Mouse (Mus musculus) right cerebral cortex, postnatal 10 days (tissue): ENCODE measurements around the gene Sqor.

Experiments
- DNase-seq, 2 experiments: peaks; one replicate each; pipeline ENCODE4 v3.0.0; 2021; ENCODE audit warnings: low spot score in 2 of 2

Sqor gene

DNA sequence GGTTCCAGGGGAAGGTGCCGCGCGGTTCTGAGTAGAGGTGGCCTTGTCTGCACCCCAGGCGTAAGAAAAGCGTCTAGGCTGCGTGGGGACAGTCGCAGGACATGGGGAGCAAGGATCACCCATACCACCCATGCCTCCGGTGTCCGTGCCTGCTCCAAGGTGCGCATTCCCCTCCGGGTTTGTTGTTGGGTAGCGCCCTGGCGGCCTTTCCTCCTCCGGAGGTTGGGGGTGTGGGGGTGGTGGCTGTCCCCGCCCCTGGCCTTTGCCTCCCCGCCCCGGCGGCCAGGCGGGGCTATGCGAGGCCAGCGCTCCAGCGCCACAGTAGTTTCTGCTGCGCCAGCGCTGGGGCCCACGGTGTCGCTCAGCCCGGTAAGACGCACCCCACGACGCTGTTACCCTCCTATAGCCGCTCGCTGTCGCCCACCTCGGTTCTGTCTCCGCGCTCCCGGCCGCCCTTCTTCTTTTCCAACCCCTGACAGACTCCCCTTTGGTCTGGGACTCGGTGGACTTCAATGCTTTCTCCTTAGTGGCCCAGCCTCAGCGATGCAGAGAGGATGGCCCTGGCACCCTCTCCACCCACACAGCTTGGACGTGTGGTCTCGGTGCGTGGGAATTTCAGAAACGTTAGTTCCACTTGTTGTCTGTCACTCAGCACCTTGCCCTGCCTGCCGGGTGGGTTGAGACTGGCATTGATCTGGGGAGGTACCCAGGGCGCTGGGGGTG, at the start of gene Sqor:
TSS of gene Sqor (plus strand) at position 167 of the 723 bp plus-strand sequence.
- peak; percentile 35 to 48 for DNase-seq

DNA sequence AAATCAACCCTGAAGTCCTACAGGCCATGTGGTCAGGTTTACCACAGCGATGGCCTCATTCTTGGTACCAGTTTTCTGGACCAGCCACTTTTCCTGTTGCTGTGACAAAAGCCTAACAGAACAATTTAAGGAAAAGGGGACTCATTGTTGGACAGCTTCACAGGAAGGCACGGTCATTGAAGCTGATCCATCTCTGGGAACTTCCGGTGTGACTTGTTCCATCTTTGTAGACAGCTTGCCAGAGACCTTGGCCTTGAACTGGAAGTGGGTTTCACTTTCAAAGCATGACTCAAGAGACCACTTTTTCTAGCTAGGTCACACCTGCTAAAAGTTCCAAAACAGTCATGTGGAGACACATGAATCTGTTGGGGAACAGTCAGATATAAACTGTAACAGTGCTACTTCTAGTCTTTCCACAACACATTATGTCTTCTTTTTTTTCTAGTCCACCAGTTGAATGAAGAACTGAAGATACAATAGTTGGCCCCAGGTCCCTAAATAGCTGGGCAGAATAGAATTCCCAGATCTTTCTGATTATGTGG, 48.7 kb upstream of the Sqor start:
- no peak for DNase-seq

DNA sequence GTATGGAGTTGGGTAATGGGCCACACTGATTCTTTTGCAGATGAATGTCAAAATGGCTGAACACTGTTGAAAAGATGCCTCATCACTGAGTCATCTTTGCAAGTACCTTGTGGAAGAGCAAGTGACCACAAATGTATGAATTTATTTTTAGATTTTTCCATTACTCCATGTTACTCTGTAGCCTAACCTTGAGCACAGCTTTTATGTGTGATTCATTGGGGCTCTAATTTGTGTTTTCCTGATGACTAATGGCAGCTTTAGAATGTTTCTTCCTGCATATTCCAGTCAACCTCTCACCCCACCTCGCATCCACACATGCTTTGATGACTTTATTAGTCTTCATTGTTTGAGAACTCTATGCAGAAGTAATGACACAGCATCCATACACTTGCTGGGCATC, 45.8 kb upstream of the Sqor start:
- no peak for DNase-seq

DNA sequence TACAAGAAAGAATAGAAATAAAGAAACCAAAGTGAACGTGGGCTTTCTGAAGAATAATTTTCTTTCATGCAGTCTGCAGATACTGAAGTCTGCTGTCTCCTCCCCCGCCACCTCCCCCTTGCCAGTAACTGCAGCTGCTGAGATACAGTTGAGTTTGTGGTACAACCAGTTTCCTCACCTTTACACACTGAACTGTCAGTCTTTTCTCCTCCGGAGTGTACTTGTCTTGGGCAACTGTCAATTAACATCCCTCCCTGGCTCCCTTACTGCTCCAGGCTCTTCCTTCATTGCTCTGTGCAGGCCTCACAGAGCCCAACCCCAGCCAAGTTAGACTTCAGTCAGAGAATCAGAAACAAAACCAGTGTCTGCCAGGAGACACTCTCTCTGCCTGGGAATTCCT, 44.5 kb upstream of the Sqor start:
- no peak for DNase-seq

DNA sequence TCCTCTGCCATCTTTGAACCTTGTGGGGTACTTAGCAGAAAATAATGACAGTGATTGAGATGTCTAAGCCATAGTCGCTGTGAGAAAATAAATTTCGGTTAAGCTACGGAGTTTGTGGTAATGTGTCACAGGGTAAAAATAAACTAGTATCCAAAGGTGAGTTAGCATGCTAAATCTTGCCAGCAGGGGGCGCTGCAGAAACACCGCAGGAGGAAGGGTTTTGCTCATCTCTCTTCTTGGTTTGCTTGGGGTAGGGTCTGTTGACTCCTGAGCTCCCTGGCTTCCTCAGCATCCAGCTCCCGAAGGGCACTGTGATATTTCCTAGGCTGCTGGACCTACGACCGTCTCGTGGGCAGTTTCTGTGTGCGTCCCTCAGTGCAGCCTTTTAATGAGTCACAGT, 39.4 kb upstream of the Sqor start:
- no peak for DNase-seq

DNA sequence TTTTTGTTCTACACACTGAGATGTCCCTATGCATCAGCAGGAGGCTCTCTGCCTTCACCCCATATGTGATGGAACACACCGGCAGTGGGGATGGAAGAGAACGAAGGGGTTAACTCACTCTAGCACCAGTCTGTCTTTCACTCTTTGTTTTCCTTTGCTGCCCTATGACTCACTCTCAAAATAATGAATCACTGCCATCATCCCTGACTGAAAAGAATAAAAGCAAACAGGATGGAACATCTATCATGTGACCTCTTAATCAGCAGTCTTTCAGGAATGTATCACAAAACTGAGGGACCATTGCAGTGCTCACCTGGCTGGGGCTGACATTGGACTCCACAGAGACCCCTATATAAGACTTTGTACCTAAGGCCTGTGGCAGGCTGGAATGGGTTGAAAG, 33.6 kb upstream of the Sqor start:
- DNase-seq = no peak

DNA sequence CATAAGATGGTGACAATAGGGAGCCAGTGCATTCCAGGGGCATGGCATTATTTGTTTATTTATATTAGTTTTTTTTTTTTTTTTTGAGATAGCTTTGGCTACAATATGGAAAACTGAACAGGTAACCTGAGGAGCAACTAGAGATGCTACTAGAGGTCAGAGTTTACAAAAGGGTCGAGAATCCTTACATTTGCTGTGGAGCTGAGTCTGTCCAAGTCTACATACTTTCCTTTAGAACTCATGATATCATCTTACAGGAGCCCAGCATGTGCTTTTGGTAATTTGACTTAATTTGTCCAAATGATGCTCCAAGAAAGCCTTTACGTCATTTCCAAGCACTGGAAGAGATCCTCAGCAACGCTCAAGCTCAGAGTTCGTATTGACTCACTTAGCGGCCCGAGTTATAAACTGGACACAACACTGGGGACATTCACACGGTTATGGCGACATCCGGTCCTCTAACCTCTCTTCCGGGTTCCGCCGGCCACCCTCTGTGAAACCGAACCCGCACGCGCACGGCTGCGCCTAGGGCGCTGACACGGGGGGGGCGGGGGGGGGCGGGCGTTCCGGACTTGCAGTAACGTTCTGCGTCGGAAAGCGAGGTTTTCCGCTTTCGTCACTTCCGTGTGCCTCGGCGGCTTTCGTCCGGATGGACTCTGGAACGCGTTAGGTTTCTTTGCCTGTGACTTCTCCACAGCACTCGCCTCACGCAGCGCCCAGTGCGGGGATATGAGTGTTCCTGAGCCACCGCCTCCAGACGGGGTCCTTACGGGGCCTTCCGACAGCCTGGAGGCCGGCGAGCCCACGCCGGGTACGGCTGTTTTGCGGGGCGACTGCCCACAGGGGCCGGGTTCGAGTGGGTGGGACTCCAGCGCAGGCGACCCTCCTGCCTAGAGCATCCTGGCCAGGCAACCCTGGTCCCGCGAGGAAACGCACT, 26.9 kb upstream of the Sqor start, which contains the start of gene Bloc1s6:
TSS of gene Bloc1s6 (plus strand) at position 610 of the 937 bp plus-strand sequence.
- DNase-seq = peak; percentile 96

DNA sequence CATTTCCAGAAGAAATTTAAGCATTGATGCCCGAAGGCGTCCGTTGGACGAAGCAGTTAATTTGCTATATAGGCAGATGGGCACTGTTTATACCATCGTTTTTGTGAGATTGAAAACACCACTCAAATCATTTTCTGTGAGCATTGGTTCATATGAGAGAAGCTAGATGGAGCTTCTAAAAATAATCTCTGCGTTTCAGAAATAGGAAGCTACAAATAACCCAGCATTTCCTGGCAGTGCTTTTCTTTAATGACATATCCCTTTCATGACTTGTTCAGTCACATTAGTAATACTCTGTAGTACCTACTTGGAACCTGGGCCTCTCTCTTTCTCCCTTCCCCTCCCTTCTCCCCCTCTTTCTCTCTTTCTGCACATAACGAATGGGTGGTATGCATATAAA, 26.0 kb upstream of the Sqor start:
- no peak for DNase-seq

DNA sequence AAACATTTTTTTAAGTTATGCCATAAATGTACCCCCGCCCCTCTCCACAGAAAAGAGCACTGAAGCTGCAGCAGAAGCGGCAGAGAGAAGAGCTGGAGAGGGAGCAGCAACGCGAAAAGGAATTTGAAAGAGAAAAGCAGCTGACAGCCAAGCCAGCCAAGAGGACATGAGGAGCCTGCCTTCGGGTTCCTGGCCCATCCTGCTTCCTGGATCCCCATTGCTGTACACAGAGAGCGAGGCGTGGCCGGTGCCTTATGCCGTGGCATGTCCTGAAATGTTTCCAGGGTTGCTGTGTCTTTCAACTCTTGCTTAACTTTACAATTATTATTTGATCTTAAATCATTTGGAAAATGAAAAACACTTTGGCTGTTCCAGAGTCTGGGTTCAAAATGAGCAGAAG, 18.6 kb upstream of the Sqor start:
- DNase-seq = no peak

DNA sequence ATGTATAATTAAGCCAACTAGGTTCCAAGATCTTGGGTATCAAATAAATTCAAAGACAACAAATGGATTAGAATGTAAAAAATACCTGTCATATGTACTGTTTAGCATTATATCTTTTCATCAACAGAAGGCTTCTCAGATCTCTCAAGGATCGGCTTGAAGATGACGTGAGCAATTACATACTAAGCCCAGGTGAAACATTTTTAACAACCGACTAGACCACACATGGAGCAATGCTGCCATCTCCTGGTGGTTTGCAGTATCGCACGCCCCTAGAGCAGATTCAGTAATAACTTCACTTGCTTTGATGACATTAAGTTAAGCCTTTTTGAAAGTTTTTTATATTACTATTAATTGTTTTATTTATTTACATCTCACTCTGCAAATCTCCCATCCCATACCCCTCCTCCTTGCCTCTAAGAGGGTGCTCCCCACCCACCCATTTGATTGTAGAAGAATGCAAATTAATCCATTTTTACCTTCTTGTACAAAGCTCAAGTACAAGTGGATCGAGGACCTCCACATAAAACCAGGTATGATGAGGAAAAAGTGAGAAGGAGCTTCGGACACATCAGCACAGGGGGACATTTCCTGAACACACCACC, 11.2 kb upstream of the Sqor start:
- peak; percentile 57 to 70 for DNase-seq

DNA sequence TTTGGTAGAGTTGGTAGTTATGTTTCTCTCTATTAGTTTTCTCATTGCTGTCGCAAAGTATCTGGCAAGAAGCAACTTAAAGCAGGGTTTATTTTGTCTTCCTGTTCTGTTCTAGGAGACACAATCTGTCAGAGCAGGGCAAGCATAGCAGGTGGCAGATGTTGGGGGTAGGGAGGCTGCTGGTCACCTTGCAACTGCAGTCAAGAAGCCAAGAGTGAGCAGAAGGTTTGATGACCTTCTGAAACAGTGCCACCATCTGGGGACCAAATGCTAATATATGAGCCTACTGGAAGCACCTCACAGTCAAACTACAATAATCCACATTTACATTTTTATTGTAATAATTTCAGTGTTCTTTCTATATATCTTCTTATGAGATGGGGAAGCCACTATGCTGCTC, 5.2 kb upstream of the Sqor start:
- DNase-seq = no peak

DNA sequence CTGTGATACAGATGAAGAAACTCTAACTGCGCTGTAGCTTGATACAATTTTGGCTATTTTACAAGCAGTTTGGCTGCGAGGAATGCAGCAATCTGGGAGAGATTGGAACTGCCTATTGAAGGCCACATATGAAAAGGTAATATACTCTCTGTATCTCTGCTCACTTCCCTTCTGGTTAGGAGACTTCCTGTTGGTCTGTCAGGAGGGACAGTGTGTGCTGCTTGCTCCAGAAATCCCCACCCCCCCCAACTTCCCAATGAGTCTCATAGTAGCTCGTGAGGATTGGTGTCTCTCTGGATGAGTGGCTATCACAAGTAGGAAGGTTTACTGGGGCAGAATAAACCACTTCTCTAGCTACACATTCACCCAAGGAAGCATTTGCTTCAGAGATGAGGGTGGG, 2.0 kb upstream of the Sqor start:
- no peak for DNase-seq

DNA sequence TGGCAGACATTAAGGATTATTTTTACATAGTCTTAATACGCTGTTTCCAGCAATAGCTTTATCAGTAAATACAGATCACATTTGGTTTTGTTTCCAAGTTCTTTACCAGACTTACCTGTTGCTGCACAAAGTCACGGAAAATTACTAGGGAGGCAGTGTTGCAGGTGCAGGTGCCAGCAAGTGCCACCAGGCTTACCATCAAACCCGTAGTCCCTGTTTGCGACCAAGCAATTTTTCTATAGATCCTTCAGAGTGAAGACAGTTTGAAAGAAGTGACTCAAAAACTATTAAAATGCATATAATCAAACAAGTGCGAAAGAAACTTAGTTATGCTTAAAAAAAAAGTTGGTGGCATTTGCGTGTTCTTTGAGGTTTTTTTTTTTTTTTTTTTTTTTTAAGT, 511 bp upstream of the Sqor start:
- DNase-seq = no peak

DNA sequence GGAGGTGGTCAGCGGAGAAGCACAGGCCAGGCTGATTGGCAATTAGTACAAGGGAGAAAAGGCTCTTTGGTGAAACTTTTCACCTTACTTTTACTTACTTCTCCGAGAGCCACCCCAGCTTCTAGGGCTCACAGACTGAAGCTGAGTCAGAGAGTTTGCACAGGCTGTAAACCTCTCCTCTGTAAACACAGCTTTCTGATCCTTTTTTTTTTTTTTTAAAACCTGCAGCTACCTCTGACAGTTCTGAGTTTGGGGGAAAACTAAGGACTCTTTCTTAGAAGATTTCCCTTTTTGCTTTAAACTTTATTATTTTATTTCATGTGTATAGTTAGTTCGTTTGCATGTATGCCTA, 733 bp downstream of the Sqor start:
- DNase-seq = no peak

DNA sequence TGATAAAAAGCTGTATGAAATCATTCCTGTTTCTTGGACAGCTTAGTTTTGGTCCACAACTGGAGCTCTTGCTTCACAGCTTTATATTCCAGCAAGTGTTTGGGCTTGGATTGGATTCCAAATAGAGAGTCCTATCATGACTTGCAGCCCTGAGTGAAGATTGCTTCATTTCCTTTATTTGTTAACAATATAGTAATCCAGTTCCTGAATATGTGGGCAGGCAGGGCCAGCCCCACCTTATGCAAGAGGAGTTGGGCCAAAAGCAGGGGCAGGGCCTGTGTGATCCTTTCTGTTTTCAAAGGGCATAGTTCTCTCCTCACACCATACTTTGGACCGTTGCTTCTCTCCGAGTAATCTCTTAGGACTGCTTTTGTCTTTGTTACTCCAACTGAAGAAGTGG, 6.0 kb downstream of the Sqor start:
- no peak for DNase-seq

DNA sequence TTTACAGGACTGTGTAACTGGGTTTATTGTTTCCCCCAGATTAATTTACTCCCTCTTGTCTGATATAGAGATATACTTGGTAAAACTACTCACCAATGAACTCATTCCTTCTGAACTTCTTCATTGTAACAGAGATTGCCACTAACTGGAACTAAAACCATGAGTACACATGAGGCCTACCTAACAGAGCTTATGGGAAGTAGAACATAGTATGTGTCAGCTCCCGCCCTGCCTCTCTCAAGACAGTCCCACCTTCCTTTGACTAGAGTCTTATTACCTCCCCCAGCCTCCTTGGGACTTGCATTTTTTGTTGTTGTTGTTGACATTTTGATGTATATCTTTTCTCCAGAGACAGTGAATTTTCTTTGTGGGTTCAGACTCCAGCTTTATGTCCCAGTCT, 7.9 kb downstream of the Sqor start:
- no peak for DNase-seq

DNA sequence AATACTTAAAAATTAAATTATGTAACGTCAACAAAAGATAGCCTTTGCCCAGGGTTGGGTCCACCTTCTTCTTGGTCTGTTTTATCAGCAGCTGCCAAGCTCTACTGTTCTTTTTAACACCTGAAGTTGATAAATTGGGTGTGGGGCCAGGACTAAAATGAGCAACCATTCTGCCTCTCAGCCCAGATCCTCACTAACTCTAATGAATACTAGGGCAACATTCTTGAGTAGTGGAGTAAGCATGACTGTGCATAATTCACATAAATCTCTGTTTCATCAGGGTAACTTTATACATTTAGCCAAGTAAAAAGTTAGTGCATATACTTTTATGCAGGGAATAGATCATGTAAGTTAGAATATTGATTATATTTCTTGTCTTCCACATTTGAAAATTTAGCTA, 10.5 kb downstream of the Sqor start:
- no peak for DNase-seq

DNA sequence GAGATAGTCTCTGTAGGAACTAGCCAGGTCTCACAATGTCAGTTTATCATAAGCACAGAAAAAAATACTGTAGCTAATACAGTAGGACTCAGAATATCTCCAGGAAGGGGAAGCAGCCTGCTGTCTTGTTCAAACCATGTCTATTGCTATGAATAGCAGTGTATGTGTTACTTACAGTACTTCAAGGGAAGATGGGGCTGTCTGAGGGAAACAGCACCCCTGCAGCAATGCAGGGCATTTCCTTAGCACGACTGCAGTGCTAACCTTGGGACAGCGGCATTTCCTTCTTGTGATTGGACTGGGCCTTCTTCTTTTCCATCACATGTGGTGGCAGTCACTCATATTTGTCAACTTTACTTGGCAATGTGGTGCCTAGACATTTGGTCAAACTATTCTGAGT, 11.8 kb downstream of the Sqor start:
- DNase-seq = peak; percentile 31 to 56

DNA sequence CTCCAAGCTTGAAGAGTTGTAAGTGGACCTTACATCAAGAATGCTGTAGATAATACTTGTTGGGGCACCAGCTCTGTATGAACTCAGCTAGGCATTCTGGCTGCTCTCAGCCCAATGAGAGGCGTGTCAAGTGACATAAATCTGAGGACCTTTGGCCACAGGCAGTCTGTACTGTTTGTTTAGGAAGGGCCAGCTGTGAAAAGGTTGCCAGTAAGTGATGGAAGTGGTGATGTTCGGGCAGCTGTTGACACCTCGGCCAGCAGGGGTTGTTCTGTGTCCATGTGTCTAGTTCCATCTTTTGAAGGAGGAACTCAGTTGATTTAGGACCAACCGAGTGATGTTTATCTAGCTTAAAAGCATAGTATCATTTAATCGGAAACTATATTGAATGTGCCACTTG, 14.9 kb downstream of the Sqor start:
- DNase-seq = no peak

DNA sequence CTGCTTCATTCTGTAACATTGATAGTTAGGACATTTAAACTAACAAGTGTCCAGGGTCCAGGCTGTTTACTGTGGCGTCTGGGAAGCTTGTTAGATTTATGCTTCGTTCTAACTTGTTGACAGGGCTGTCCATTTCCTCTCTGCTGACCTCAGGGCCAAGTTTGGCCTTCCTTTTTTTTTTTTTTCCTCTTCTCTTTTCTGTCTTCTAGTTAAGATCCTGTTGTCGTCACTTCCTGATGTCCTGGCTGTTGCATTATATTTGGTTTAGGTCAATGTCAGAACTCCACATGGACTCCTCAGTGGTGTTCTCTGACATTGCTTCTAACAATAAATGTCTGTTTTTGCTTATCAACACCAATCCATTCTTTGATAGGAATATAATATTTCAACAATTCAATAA, 15.4 kb downstream of the Sqor start:
- DNase-seq = no peak

DNA sequence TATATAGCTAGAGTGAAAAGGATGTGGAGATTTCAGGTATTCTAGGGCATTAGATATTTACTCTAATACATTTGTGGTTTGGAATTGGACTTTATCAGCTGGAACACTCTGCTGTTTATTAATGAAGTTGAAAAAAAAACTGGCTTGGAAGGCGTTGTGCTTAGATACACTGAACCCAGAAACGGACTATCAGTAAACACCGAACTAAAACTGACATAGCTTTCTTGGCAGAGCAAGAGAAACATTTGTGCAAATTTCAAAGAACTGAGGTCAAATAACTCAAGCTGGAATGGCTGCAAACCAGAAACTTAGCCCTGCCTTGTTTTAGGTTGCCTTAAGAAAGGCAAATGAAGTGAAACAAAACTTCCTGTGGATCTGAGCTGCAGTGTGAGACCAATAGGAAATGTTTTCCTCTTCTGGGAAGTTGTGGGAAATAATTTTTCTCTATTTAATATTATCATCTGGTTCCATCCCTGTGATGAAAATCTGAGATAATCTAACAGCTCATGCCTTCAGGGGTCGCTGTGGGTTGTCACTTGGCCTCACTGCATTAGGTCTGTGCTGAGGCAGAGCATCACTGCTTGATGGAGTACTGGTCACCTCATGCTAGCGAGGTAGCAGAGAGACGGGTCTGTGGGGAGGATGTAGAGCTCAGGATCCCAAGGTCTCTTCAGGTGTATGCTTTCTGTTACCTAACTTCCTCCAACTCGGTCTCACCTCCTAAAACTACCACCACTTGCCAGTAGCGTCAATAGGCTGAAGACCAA, 16.7 kb downstream of the Sqor start:
- DNase-seq = no peak

DNA sequence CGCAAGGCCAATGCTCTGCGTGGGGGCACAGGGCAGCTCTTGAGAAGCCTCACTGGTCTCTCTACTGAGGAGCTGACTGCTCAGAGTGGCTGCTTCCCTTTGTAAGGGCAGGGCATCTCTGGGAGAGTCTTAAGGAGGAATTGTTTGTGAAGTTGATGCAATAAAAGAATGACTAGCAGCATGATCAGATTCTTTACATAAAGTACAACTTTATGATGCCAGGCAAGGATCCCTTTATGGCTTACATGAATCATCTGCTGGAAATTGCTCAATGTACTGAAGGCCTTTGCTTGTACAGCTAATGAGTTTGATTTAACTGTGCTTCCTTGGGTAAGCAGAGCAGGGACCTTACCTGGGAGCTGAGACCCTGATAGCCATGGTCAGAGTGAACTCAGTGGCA, 18.7 kb downstream of the Sqor start:
- no peak for DNase-seq
